Mouse (Mus musculus) E14TG2a.4 (cell line): ENCODE measurements around the gene Pip4k2a.

ENCODE experiments used
- CTCF ChIP-seq: conservative IDR thresholded peaks from 2 replicates; pipeline ENCODE4 v1.5.1; 2014; ENCODE audit warnings: low read length
- POU5F1 ChIP-seq: IDR thresholded peaks from 2 replicates; pipeline ENCODE4 v1.6.1; 2014; ENCODE audit warnings: low read length, borderline replicate concordance

- no peak for TF ChIP-seq CTCF
- no peak for TF ChIP-seq POU5F1
These were observed 30.4 kb downstream of the Pip4k2a start for GRCm38 (mm10) chr2:18967451-18968063.
